Mouse (Mus musculus) kidney, adult 2 months (tissue): ENCODE measurements around the gene Gm14226. TPM values are rescaled to one million over a fixed set of nuclear protein-coding genes. Genes with fewer than 3 reads are reported as not detected.
A peak's percentile ranks its signal among the peaks of the same experiment; 100 is the strongest.

Source experiments
- DNase-seq: peaks from one replicate; pipeline ENCODE4 v3.0.0; 2021
- H3K27ac ChIP-seq: fragments of 200-500 bp; 2 replicates; pipeline ENCODE4 v1.5.1; 2012; ENCODE audit warnings: low read depth, low read length, control low read depth, inconsistent platforms; ENCODE audit not compliant: insufficient read depth
- H3K27me3 ChIP-seq: fragments of 200-500 bp; replicated peaks from 2 replicates; pipeline ENCODE4 v1.6.1; 2012; ENCODE audit warnings: mild to moderate bottlenecking, moderate library complexity, low read length, inconsistent platforms; ENCODE audit not compliant: control insufficient read depth, insufficient read depth
- H3K36me3 ChIP-seq: fragments of 200-500 bp; 2 replicates; pipeline ENCODE4 v1.6.1; 2012; ENCODE audit warnings: mild to moderate bottlenecking, moderate library complexity, low read length, inconsistent platforms; ENCODE audit not compliant: control insufficient read depth, insufficient read depth
- H3K4me1 ChIP-seq: fragments of 200-500 bp; 2 replicates; pipeline ENCODE4 v1.6.1; 2011; ENCODE audit warnings: low read length; ENCODE audit not compliant: control insufficient read depth, insufficient read depth
- H3K4me3 ChIP-seq: fragments of 200-500 bp; 2 replicates; pipeline ENCODE4 v1.5.1; 2011; ENCODE audit warnings: mild to moderate bottlenecking, low read depth, low read length, control low read depth; ENCODE audit not compliant: insufficient read depth
- CTCF ChIP-seq: fragments of 200-500 bp; conservative IDR thresholded peaks from 2 replicates; pipeline ENCODE4 v1.5.1; 2011; ENCODE audit warnings: low read depth, mild to moderate bottlenecking, control low read depth, low read length, moderate library complexity, mixed read lengths; ENCODE audit not compliant: insufficient read depth, insufficient read length
- POLR2A ChIP-seq: fragments of 200-500 bp; IDR thresholded peaks from one replicate; pipeline ENCODE4 v1.6.1; 2011; ENCODE audit warnings: low read depth, low read length, control low read depth
- WGBS: fragments of 180-500 bp; shearing (Covaris S2); methylation state at CpG from one replicate; pipeline ENCODE4 v1.1.7; 2018; 5-methylcytosine and 5-hydroxymethylcytosine counted together
- polyA plus RNA-seq: library from polyadenylated mRNA; depleted of rRNA; stranded (reverse); fragments of >200 nt; gene quantifications from 2 replicates; pipeline ENCODE4 v1.2.3, GENCODE M21; 2012; rRNA removed

Gm14226 gene
- polyA plus RNA-seq, 1 experiment: 0.89 TPM

DNA sequence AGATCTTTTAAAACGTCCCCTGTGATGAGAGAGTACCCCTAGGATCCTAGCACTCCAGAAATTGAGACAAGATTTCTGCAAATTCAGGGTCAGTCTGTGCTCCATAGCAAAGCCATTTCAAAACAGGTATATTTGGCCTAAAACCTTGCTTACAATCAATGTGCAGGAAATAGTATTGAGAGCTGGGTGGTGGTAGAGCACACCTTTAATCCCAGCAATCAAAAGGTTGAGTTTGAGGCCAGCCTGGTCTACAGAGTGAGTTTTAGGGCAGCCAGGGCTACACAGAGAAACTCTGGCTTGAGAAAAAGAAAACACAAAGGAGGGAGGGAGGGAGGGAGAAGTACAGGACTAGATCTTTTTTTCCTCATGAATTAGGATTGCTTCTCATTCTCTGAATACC is 39.3 kb downstream of the Gm14226 start:
- TF ChIP-seq CTCF: no peak
- no peak for TF ChIP-seq POLR2A
- Histone ChIP-seq H3K4me1 (no peaks in the 10 kb centered on the region), H3K4me3 (no peak overlapping the region), H3K27ac (no peak overlapping the region), H3K27me3 (no peaks in the 10 kb centered on the region), H3K36me3 (peaks cover 2% of the 10 kb centered on the region)
- 68% methylated on average over 1 of the region's 1 CpGs for WGBS
- no peak for DNase-seq

GRCm38 (mm10) chr2:155071027-155071426 is 53.0 kb downstream of the Gm14226 start:
- 60% methylated on average over 9 of the region's 9 CpGs for WGBS
- DNase-seq: no peak
- Histone ChIP-seq H3K27ac (no peak overlapping the region), H3K27me3 (no peaks in the 10 kb centered on the region), H3K4me1 (peaks cover 15% of the 10 kb centered on the region), H3K4me3 (no peak overlapping the region), H3K36me3 (no peaks in the 10 kb centered on the region)
- TF ChIP-seq CTCF (no peak), POLR2A (no peak)

DNA sequence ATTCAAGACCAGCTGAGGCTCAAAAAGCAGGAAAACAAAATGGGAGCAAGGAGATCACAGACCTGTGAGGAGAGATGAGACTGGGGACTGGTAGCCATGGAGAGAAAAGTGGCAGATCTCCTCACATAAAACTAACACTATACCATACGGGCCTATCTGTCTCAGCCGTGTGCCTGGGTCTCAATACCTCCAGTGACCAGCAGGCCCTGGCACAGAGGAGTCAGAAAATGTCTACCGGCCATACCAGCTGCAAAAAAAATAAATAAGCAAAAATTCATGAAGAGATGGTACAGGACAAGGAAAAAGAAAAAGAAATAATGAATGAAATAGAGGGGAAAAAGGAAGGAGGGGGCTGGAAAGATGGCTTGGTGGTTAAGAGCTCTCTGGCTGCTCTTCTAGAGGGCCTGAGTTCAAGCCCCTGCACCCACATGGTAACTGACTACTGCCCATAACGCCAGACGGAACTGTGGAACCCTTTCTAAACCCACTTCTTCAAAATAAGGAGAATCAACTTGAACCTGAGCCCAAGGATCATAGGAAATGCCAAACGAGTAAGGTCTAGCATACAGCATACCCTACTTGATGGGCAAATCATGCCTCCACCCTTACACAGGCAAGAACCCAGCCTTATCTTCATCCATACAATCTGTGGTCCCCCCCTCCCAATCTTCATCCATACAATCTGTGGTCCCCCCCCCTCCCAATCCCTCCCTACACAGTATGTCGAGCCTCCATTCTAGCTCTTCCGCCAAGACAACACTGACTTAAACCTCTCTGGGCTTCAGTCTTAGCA is 54.5 kb downstream of the Gm14226 start:
- no peak overlapping the region for H3K27ac ChIP-seq
- no peak for DNase-seq
- peaks cover 15% of the 10 kb centered on the region for H3K4me1 ChIP-seq
- WGBS: 81% methylated on average over 8 of the region's 8 CpGs
- H3K36me3 ChIP-seq: no peaks in the 10 kb centered on the region
- TF ChIP-seq CTCF: 0 out of 2 replicates have a peak, but pooled peaks have one; percentile 5
- TF ChIP-seq POLR2A: no peak
- no peaks in the 10 kb centered on the region for H3K27me3 ChIP-seq
- H3K4me3 ChIP-seq: no peak overlapping the region

DNA sequence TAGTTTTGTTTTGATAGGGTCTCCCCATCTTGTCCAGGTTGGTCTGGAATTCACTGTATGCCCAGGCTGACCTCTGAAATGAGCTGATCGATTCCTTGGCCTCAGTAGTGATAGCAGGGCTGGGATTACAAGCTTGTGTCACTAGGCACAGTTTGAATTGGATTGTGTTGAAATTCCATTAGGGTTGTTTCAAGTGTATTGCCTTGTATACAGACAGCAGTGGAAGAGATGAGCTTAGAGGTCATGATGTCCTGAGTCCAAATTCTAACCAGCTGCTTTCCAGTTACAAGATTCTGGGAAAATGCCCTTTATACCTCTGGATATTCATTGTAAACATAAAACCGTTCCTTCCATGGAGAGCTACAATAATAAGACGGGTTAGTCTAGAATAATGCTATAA is 55.3 kb downstream of the Gm14226 start:
- no peaks in the 10 kb centered on the region for H3K27me3 ChIP-seq
- peak overlapping the region; percentile 33 for H3K27ac ChIP-seq
- H3K36me3 ChIP-seq: no peaks in the 10 kb centered on the region
- peak overlapping the region; percentile 31 for H3K4me3 ChIP-seq
- TF ChIP-seq CTCF: no peak
- no peak for TF ChIP-seq POLR2A
- H3K4me1 ChIP-seq: peaks cover 15% of the 10 kb centered on the region
- 17% methylated on average over 3 of the region's 3 CpGs for WGBS
- DNase-seq: no peak

- peak; percentile 97 for DNase-seq
- H3K27ac ChIP-seq: peak within 1 kb of the TSS; percentile 77
- H3K36me3 ChIP-seq: no peaks in the 10 kb centered on the region
- under 1% methylated on average over 56 of the region's 56 CpGs for WGBS
- H3K27me3 ChIP-seq: no peaks in the 10 kb centered on the region
- H3K4me3 ChIP-seq: peak within 1 kb of the TSS; percentile 86
- peaks cover 15% of the 10 kb centered on the region for H3K4me1 ChIP-seq
- TF ChIP-seq CTCF: no peak
- no peak for TF ChIP-seq POLR2A
Observed at GRCm38 (mm10) chr2:155073978-155074765, 56.1 kb downstream of the Gm14226 start, which contains the start of gene Ahcy. Gene Ahcy, minus strand, starts transcription at chr2:155074497.

DNA sequence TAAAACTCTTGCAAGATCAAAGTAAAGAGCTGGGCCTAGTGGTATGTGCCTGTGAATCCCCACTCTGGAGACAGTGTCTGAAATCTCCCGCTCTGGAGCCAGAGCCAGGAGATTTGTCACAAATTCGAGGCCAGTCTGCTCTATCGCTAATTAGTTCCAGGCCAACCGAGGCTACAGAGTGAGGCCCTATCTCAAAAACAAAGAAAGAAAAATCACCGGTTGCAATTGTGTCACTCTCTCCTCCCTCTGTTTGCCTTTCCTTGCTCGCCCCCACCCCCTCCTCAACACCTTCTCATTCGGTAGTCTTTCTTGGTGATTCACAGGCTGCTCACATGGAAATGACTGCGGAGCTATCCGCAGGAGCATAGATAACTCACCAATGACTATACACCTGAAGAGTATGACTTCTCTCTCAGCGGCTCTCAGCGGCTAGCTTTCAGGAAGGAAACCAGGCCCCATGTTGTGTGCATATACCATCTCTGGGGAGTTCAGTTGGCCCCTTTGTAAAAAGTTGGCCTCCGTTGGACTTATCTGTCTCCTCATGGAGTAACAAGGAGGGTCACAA is 56.8 kb downstream of the Gm14226 start:
- no peaks in the 10 kb centered on the region for H3K36me3 ChIP-seq
- no peaks in the 10 kb centered on the region for H3K27me3 ChIP-seq
- H3K4me3 ChIP-seq: peak overlapping the region; percentile 86; the same call in 1 of the 2 replicates
- peaks cover 15% of the 10 kb centered on the region for H3K4me1 ChIP-seq
- peak overlapping the region; percentile 77 for H3K27ac ChIP-seq
- WGBS: 35% methylated on average over 12 of the region's 12 CpGs
- DNase-seq: no peak
- TF ChIP-seq POLR2A (no peak), CTCF (no peak)

DNA sequence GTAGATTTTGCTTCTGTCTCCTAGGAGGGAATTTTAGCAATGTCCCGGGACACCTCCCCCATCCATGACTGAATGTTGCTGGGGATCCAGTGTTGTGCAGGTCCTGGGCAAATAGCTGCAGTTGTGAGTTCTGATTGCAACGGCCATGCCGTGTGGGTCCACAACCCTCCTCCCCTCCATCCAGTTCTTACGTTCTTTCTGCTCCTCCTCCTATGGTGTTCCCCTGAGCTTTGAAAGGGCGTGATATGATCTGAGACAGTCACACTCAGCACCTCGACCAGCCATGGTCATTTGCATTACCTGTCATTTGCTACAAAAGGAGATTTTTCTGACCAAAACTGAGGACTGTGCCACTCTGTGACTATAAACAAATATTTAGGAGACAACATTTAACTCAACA is 57.6 kb downstream of the Gm14226 start:
- TF ChIP-seq POLR2A (no peak), CTCF (no peak)
- H3K27ac ChIP-seq: no peak overlapping the region
- no peak for DNase-seq
- WGBS: 94% methylated on average over 6 of the region's 6 CpGs
- H3K36me3 ChIP-seq: no peaks in the 10 kb centered on the region
- H3K4me1 ChIP-seq: peaks cover 15% of the 10 kb centered on the region
- no peaks in the 10 kb centered on the region for H3K27me3 ChIP-seq
- H3K4me3 ChIP-seq: no peak overlapping the region

Other genes with a start within 250 kb of the Gm14226 start
- gene Gm14214, start 248.2 kb upstream of the Gm14226 start, polyA plus RNA-seq: not detected in 2 replicates
- gene Raly, start 227.2 kb upstream of the Gm14226 start, polyA plus RNA-seq: 152 and 163 TPM in 2 replicates
- not detected in 2 replicates for gene a, start 226.9 kb upstream of the Gm14226 start, polyA plus RNA-seq
- gene Eif2s2, start 125.3 kb upstream of the Gm14226 start, polyA plus RNA-seq: 9.9 and 15.2 TPM in 2 replicates
- gene Ahcy, start 56.2 kb downstream of the Gm14226 start, polyA plus RNA-seq: 250 and 263 TPM in 2 replicates
- gene Itch, start 115.2 kb downstream of the Gm14226 start, polyA plus RNA-seq: 15.0 and 17.6 TPM in 2 replicates
- gene Dynlrb1, start 218.3 kb downstream of the Gm14226 start, polyA plus RNA-seq: 327 and 373 TPM in 2 replicates